Mouse (Mus musculus): ENCODE measurements around the gene St6galnac5. TPM values are rescaled to one million over a fixed set of nuclear protein-coding genes. Genes with fewer than 3 reads are reported as not detected.

The St6galnac5 gene
- polyA plus RNA-seq, 1 experiment from 2014 or later: 23.1 TPM

DNA sequence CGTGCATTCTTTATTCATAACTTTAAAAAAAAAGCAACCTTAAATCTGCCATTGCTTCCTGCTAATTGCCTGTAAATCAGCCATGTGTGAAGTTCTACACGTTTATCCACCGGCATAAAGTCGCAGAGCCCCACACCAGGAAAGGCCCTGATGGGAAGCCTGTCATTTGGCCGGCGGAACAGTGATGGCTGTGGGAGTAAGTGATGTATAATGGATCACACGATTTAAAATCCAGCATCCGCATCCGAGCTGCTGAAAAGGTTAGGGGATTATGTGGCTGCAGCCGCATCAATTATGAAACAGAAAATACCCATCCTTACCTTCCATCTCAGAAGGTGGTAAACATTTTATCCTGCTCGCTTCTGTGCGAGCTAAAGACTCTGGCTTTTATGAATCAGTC is 110.0 kb downstream of the St6galnac5 start:
- H3K9me3 ChIP-seq (ENCODE audit: control insufficient read depth, low read length): no peaks in the 10 kb centered on the region
- H3K4me1 ChIP-seq (replicated peaks; ENCODE audit: control insufficient read depth, insufficient read depth, low read length): 0 out of 2 replicates have a peak, but pooled peaks cover 3% of the 10 kb centered on the region
- H3K4me3 ChIP-seq (replicated peaks; ENCODE audit: low read length): no peak overlapping the region
- no peak overlapping the region for H3K4me2 ChIP-seq (ENCODE audit: low read length)
- H3K36me3 ChIP-seq (ENCODE audit: control insufficient read depth, insufficient read depth): no peaks in the 10 kb centered on the region
- ATAC-seq: no peak
- no peak overlapping the region for H3K27ac ChIP-seq (ENCODE audit: low read length)
- WGBS: 46% methylated on average over 12 of the region's 12 CpGs
- H3K27me3 ChIP-seq (replicated peaks; ENCODE audit: control insufficient read depth, insufficient read depth, low read length): no peaks in the 10 kb centered on the region
- no peak overlapping the region for H3K9ac ChIP-seq (replicated peaks; ENCODE audit: low read depth, low read length)

GRCm38 (mm10) chr3:152867654-152868525 is 114.2 kb downstream of the St6galnac5 start:
- Histone ChIP-seq H3K4me1 (replicated peaks; ENCODE audit: control insufficient read depth, insufficient read depth, low read length) (0 out of 2 replicates have a peak, but pooled peaks cover 3% of the 10 kb centered on the region), H3K4me3 (replicated peaks; ENCODE audit: low read length) (no peak overlapping the region), H3K27ac (ENCODE audit: low read length) (0 out of 2 replicates have a peak overlapping the region, but pooled peaks have one; percentile 3), H3K27me3 (replicated peaks; ENCODE audit: control insufficient read depth, insufficient read depth, low read length) (no peaks in the 10 kb centered on the region), H3K36me3 (ENCODE audit: control insufficient read depth, insufficient read depth) (no peaks in the 10 kb centered on the region), H3K9ac (replicated peaks; ENCODE audit: low read depth, low read length) (no peak overlapping the region), H3K4me2 (ENCODE audit: low read length) (no peak overlapping the region), H3K9me3 (ENCODE audit: control insufficient read depth, low read length) (no peaks in the 10 kb centered on the region; the same call in 1 of the 2 replicates)
- WGBS: 60% methylated on average over 12 of the region's 12 CpGs
- peak; percentile 63 for ATAC-seq

DNA sequence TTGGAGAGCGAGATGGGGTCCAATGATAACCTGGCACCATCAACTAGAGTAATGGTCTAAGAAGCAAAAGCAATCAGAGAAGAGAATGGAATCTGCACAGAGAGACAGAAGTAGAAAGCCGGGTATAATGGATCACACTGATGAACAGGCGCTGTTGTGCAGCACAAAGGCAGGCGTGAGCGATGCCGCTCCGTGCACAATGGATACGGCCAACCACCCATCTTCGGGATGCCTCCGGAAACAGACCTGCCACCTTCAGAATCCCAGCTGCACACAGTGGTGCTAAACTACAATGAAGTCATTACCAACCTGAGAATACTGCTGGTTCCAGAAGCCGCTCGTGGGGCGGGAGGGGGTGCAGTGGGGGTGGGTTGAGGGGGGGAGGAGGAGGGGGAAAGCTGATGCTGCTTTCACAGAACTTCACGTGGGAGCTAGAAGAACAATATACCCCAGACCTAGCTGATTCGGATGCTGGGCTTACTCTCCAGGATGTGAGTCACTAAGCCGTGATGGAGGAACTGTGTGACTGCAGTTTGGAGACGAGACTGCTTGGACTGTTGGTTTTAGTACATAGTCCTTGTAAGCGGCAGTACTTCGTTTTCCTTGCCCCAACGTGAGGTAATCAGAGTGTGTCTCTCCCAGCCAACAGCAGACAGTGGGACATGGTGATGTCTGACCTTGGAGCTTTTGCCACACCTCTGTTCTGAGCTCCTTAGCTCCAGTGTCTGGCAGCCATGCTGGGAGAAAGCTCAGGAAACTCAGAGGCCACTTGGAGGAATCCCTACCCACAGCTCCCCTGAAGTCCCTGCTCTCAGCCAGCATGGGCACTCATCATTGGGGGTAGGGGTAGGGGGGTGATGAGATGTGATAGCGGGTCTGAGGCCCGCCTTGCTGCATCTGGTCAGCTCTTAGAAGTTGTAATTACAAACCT is 115.7 kb downstream of the St6galnac5 start:
- 81% methylated on average over 22 of the region's 22 CpGs for WGBS
- H3K4me2 ChIP-seq (ENCODE audit: low read length): no peak overlapping the region
- no peaks in the 10 kb centered on the region for H3K27me3 ChIP-seq (replicated peaks; ENCODE audit: control insufficient read depth, insufficient read depth, low read length)
- H3K9ac ChIP-seq (replicated peaks; ENCODE audit: low read depth, low read length): no peak overlapping the region
- no peaks in the 10 kb centered on the region for H3K36me3 ChIP-seq (ENCODE audit: control insufficient read depth, insufficient read depth)
- ATAC-seq: peak; percentile 18; the same call in 1 of the 2 replicates
- H3K4me1 ChIP-seq (replicated peaks; ENCODE audit: control insufficient read depth, insufficient read depth, low read length): no peaks in the 10 kb centered on the region
- H3K27ac ChIP-seq (ENCODE audit: low read length): no peak overlapping the region; the same call in 1 of the 2 replicates
- H3K9me3 ChIP-seq (ENCODE audit: control insufficient read depth, low read length): no peaks in the 10 kb centered on the region; the same call in 1 of the 2 replicates
- H3K4me3 ChIP-seq (replicated peaks; ENCODE audit: low read length): no peak overlapping the region

- Histone ChIP-seq H3K27me3 (replicated peaks; ENCODE audit: control insufficient read depth, insufficient read depth, low read length) (no peaks in the 10 kb centered on the region), H3K9me3 (ENCODE audit: control insufficient read depth, low read length) (no peaks in the 10 kb centered on the region; the same call in 1 of the 2 replicates), H3K4me2 (ENCODE audit: low read length) (no peak overlapping the region), H3K9ac (replicated peaks; ENCODE audit: low read depth, low read length) (no peak overlapping the region), H3K27ac (ENCODE audit: low read length) (no peak overlapping the region), H3K36me3 (ENCODE audit: control insufficient read depth, insufficient read depth) (no peaks in the 10 kb centered on the region), H3K4me3 (replicated peaks; ENCODE audit: low read length) (no peak overlapping the region), H3K4me1 (replicated peaks; ENCODE audit: control insufficient read depth, insufficient read depth, low read length) (no peaks in the 10 kb centered on the region)
- WGBS: 56% methylated on average over 1 of the region's 1 CpGs
- no peak for ATAC-seq
Measured at GRCm38 (mm10) chr3:152861978-152862377, 120.1 kb downstream of the St6galnac5 start.

GRCm38 (mm10) chr3:152861450-152861849 is 120.6 kb downstream of the St6galnac5 start:
- 93% methylated on average over 4 of the region's 4 CpGs for WGBS
- Histone ChIP-seq H3K4me1 (replicated peaks; ENCODE audit: control insufficient read depth, insufficient read depth, low read length) (peaks cover under 1% of the 10 kb centered on the region), H3K27ac (ENCODE audit: low read length) (no peak overlapping the region), H3K4me2 (ENCODE audit: low read length) (no peak overlapping the region), H3K27me3 (replicated peaks; ENCODE audit: control insufficient read depth, insufficient read depth, low read length) (no peaks in the 10 kb centered on the region), H3K9ac (replicated peaks; ENCODE audit: low read depth, low read length) (no peak overlapping the region), H3K9me3 (ENCODE audit: control insufficient read depth, low read length) (no peaks in the 10 kb centered on the region; the same call in 1 of the 2 replicates), H3K4me3 (replicated peaks; ENCODE audit: low read length) (no peak overlapping the region), H3K36me3 (ENCODE audit: control insufficient read depth, insufficient read depth) (no peaks in the 10 kb centered on the region)
- ATAC-seq: 0 out of 2 replicates have a peak, but pooled peaks have one; percentile 24

GRCm38 (mm10) chr3:152856095-152856494 is 126.0 kb downstream of the St6galnac5 start:
- no peak for ATAC-seq

DNA sequence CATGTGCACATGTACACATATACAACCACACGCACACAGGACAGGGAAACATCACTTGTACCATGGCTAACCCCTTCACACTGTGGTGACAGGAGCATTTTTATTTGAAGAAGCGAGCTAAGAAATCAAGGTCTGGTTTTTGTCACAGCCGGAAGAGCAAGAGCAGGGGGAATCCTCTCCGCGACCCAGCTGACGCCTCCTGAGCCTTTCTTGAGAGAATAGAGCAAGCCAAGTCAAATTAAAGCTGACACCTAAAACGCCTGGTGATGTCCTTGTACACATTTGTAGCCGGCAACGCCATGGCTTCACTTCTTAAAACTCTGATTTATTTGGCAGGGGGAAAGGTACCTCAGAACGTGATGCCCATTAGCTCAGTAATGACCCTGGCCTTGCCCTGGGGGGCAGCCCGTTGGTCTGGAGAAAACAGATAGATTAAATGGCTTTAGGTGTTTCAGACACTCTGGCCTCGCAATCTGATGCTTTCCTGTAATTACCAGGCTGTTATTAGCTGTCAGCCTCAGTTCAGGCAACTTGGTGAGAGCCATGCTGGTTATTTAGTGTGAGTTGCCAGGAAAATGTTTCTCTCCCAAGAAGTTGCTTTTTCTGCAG is 126.9 kb downstream of the St6galnac5 start:
- Histone ChIP-seq H3K27ac (ENCODE audit: low read length) (no peak overlapping the region), H3K36me3 (ENCODE audit: control insufficient read depth, insufficient read depth) (no peaks in the 10 kb centered on the region)
- ATAC-seq: no peak

More at GRCm38 (mm10) chr3:152856095-152856494, 126.0 kb downstream of the St6galnac5 start:
- no peak overlapping the region for H3K4me2 ChIP-seq (ENCODE audit: low read length)
- 64% methylated on average over 10 of the region's 10 CpGs for WGBS
- no peak overlapping the region for H3K27ac ChIP-seq (ENCODE audit: low read length)
- no peaks in the 10 kb centered on the region for H3K27me3 ChIP-seq (replicated peaks; ENCODE audit: control insufficient read depth, insufficient read depth, low read length)
- no peak overlapping the region for H3K9ac ChIP-seq (replicated peaks; ENCODE audit: low read depth, low read length)
- H3K9me3 ChIP-seq (ENCODE audit: control insufficient read depth, low read length): no peaks in the 10 kb centered on the region
- H3K36me3 ChIP-seq (ENCODE audit: control insufficient read depth, insufficient read depth): no peaks in the 10 kb centered on the region
- H3K4me1 ChIP-seq (replicated peaks; ENCODE audit: control insufficient read depth, insufficient read depth, low read length): peaks cover 5% of the 10 kb centered on the region
- H3K4me3 ChIP-seq (replicated peaks; ENCODE audit: low read length): no peak overlapping the region

DNA sequence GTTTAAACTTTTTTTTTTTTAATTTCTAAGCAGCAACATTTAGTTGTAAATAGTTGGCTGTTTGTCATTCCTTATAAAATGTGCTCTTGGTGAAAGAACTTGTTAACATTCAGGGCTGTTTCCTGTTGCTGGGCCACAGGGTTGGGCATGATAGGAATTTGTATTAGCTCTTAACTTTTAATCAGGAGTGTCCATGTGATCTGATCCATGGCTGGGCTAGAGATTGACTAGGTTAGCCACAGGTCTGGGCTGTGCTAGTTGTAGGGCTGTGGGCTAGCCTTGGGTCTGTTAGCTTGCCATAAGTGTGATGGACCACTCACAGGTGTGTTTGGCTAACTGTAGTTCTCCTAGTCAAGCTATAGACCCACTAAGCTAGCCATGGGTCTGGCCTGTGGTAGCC is 138.1 kb downstream of the St6galnac5 start:
- peaks cover 8% of the 10 kb centered on the region for H3K4me1 ChIP-seq (replicated peaks; ENCODE audit: control insufficient read depth, insufficient read depth, low read length)
- H3K9me3 ChIP-seq (ENCODE audit: control insufficient read depth, low read length): no peaks in the 10 kb centered on the region
- no peak overlapping the region for H3K4me2 ChIP-seq (ENCODE audit: low read length)
- no peak overlapping the region for H3K9ac ChIP-seq (replicated peaks; ENCODE audit: low read depth, low read length)
- H3K36me3 ChIP-seq (ENCODE audit: control insufficient read depth, insufficient read depth): no peaks in the 10 kb centered on the region
- no peak overlapping the region for H3K4me3 ChIP-seq (replicated peaks; ENCODE audit: low read length)
- H3K27ac ChIP-seq (ENCODE audit: low read length): no peak overlapping the region
- no peak for ATAC-seq
- no peaks in the 10 kb centered on the region for H3K27me3 ChIP-seq (replicated peaks; ENCODE audit: control insufficient read depth, insufficient read depth, low read length)

More for the DNA sequence above, 126.9 kb downstream of the St6galnac5 start:
- Histone ChIP-seq H3K4me1 (replicated peaks; ENCODE audit: control insufficient read depth, insufficient read depth, low read length) (peaks cover 5% of the 10 kb centered on the region), H3K4me2 (ENCODE audit: low read length) (no peak overlapping the region), H3K27me3 (replicated peaks; ENCODE audit: control insufficient read depth, insufficient read depth, low read length) (no peaks in the 10 kb centered on the region), H3K9ac (replicated peaks; ENCODE audit: low read depth, low read length) (no peak overlapping the region), H3K9me3 (ENCODE audit: control insufficient read depth, low read length) (no peaks in the 10 kb centered on the region), H3K4me3 (replicated peaks; ENCODE audit: low read length) (no peak overlapping the region)
- WGBS: 60% methylated on average over 12 of the region's 12 CpGs
